Mouse (Mus musculus) CH12.LX (cell line): ENCODE results near the gene Wdfy3. TPM values are rescaled to one million over a fixed set of nuclear protein-coding genes. Genes with fewer than 3 reads are reported as not detected.

Experiments used
- DNase-seq: peaks from one replicate; pipeline ENCODE4 v3.0.0-alpha.2; 2013; ENCODE audit errors: extremely low read depth
- H3K27ac ChIP-seq: 2 replicates; pipeline ENCODE4 v1.5.1; 2012; ENCODE audit warnings: low read depth, mild to moderate bottlenecking, control low read depth, moderate library complexity; ENCODE audit not compliant: insufficient read depth
- H3K27me3 ChIP-seq: replicated peaks from 2 replicates; pipeline ENCODE3; 2012; ENCODE audit warnings: inconsistent platforms
- H3K36me3 ChIP-seq, 2 experiments: replicated peaks in 1 of 2; 2 replicates each; pipeline versions ENCODE3 to v1.6.1; 2012; ENCODE audit warnings: inconsistent platforms in 1 of 2, low read length in 1 of 2, mild to moderate bottlenecking in 1 of 2, mixed read lengths in 1 of 2, moderate library complexity in 1 of 2; ENCODE audit not compliant: control insufficient read depth in 1 of 2, insufficient read depth in 1 of 2
- H3K4me1 ChIP-seq, 2 experiments: 2 replicates each; pipeline ENCODE4 v1.6.1; 2012; ENCODE audit warnings: inconsistent platforms in 1 of 2, moderate library complexity in 1 of 2; ENCODE audit not compliant: insufficient read depth in 2 of 2, control insufficient read depth in 1 of 2
- H3K4me2 ChIP-seq: 2 replicates; pipeline ENCODE4 v1.6.1; 2012; ENCODE audit warnings: low read depth, mild to moderate bottlenecking, control low read depth; ENCODE audit not compliant: poor library complexity, insufficient read depth, severe bottlenecking
- H3K4me3 ChIP-seq, 3 experiments: fragments of 150-350 bp in 1 of 3; sonication (generic) in 1 of 3; replicated peaks in 1 of 3; 2 replicates each; pipeline versions ENCODE3 to v1.5.1; 2011 to 2012; ENCODE audit warnings: low read depth in 2 of 3, low read length in 2 of 3, mild to moderate bottlenecking in 2 of 3, moderate library complexity in 2 of 3, control low read depth in 1 of 3, improper control_type of control experiment in 1 of 3, inconsistent platforms in 1 of 3, mixed read lengths in 1 of 3; ENCODE audit not compliant: poor library complexity in 1 of 3
- H3K79me2 ChIP-seq: replicated peaks from 2 replicates; pipeline ENCODE4 v1.6.1; 2012; ENCODE audit warnings: mild to moderate bottlenecking, moderate library complexity; ENCODE audit not compliant: control insufficient read depth, poor library complexity, insufficient read depth, severe bottlenecking; ENCODE audit errors: extremely low read depth
- H3K9ac ChIP-seq: 2 replicates; pipeline ENCODE4 v1.6.1; 2012; ENCODE audit warnings: low read depth, mild to moderate bottlenecking, control low read depth, moderate library complexity; ENCODE audit not compliant: insufficient read depth
- H3K9me3 ChIP-seq: replicated peaks from 2 replicates; pipeline ENCODE3; 2012; ENCODE audit warnings: low read length, inconsistent platforms, mixed read lengths
- BHLHE40 ChIP-seq: IDR thresholded peaks from 2 replicates; pipeline ENCODE4 v1.6.1; 2011; ENCODE audit warnings: mild to moderate bottlenecking, low read depth, low read length, improper control_type of control experiment
- CTCF ChIP-seq, 2 experiments: IDR thresholded peaks in 1 of 2; conservative IDR thresholded peaks in 1 of 2; 2 replicates each; pipeline ENCODE4 v1.5.1; 2011 to 2012; ENCODE audit warnings: low read depth in 2 of 2, low read length in 2 of 2, improper control_type of control experiment in 1 of 2, inconsistent platforms in 1 of 2, mild to moderate bottlenecking in 1 of 2, moderate library complexity in 1 of 2
- E2F4 ChIP-seq: IDR thresholded peaks from 2 replicates; pipeline ENCODE4 v1.6.1; 2011; ENCODE audit warnings: low read depth, low read length, improper control_type of control experiment; ENCODE audit not compliant: insufficient replicate concordance
- EP300 ChIP-seq: IDR thresholded peaks from 2 replicates; pipeline ENCODE4 v1.6.1; 2011; ENCODE audit warnings: low read length, improper control_type of control experiment
- ETS1 ChIP-seq: conservative IDR thresholded peaks from 2 replicates; pipeline ENCODE4 v1.6.1; 2012; ENCODE audit warnings: low read depth, mild to moderate bottlenecking, inconsistent platforms, low read length, improper control_type of control experiment, moderate library complexity
- HCFC1 ChIP-seq: IDR thresholded peaks from 2 replicates; pipeline ENCODE4 v1.6.1; 2012; ENCODE audit warnings: low read depth, mild to moderate bottlenecking, inconsistent platforms, low read length, improper control_type of control experiment
- JUN ChIP-seq: IDR thresholded peaks from 2 replicates; pipeline ENCODE4 v1.6.1; 2011; ENCODE audit warnings: low read depth, mild to moderate bottlenecking, low read length, improper control_type of control experiment, moderate library complexity; ENCODE audit not compliant: insufficient read depth
- JUND ChIP-seq: conservative IDR thresholded peaks from 2 replicates; pipeline ENCODE4 v1.6.1; 2011; ENCODE audit warnings: low read depth, low read length, improper control_type of control experiment
- MAX ChIP-seq: IDR thresholded peaks from 2 replicates; pipeline ENCODE4 v1.6.1; 2011; ENCODE audit warnings: low read length, improper control_type of control experiment
- MAZ ChIP-seq: IDR thresholded peaks from 2 replicates; pipeline ENCODE4 v1.6.1; 2012; ENCODE audit warnings: low read depth, mild to moderate bottlenecking, inconsistent platforms, low read length, improper control_type of control experiment, moderate library complexity
- MEF2A ChIP-seq: IDR thresholded peaks from 2 replicates; pipeline ENCODE4 v1.6.1; 2014; ENCODE audit warnings: low read depth, mild to moderate bottlenecking, inconsistent platforms, low read length, improper control_type of control experiment, borderline replicate concordance
- MXI1 ChIP-seq: IDR thresholded peaks from 2 replicates; pipeline ENCODE4 v1.6.1; 2011; ENCODE audit warnings: mild to moderate bottlenecking, low read depth, low read length, improper control_type of control experiment
- MYC ChIP-seq: IDR thresholded peaks from 2 replicates; pipeline ENCODE4 v1.6.1; 2011; ENCODE audit warnings: low read depth, mild to moderate bottlenecking, improper control_type of control experiment, low read length
- RAD21 ChIP-seq: IDR thresholded peaks from 2 replicates; pipeline ENCODE4 v1.6.1; 2011; ENCODE audit warnings: low read depth, mild to moderate bottlenecking, low read length, improper control_type of control experiment, moderate library complexity
- SMC3 ChIP-seq: IDR thresholded peaks from 2 replicates; pipeline ENCODE4 v1.6.1; 2011; ENCODE audit warnings: low read depth, low read length, improper control_type of control experiment
- UBTF ChIP-seq: IDR thresholded peaks from 2 replicates; pipeline ENCODE4 v1.6.1; 2012; ENCODE audit warnings: low read depth, mild to moderate bottlenecking, inconsistent platforms, low read length, improper control_type of control experiment, moderate library complexity
- USF1 ChIP-seq: IDR thresholded peaks from 2 replicates; pipeline ENCODE4 v1.6.1; 2014; ENCODE audit warnings: low read depth, mild to moderate bottlenecking, inconsistent platforms, low read length, improper control_type of control experiment
- USF2 ChIP-seq: conservative IDR thresholded peaks from 2 replicates; pipeline ENCODE4 v1.6.1; 2011; ENCODE audit warnings: low read depth, low read length, improper control_type of control experiment
- ZC3H11A ChIP-seq: IDR thresholded peaks from 2 replicates; pipeline ENCODE4 v1.6.1; 2012; ENCODE audit warnings: low read depth, mild to moderate bottlenecking, inconsistent platforms, low read length, improper control_type of control experiment
- ZMIZ1 ChIP-seq: IDR thresholded peaks from 2 replicates; pipeline ENCODE4 v1.6.1; 2012; ENCODE audit warnings: low read depth, mild to moderate bottlenecking, inconsistent platforms, low read length, improper control_type of control experiment
- ZNF384 ChIP-seq: IDR thresholded peaks from 2 replicates; pipeline ENCODE4 v1.6.1; 2012; ENCODE audit warnings: low read depth, low read length, improper control_type of control experiment, inconsistent platforms
- dilution Hi-C: fragments of 300-500 bp; cut with MboI; formaldehyde crosslinking; loops from 2 replicates; pipeline ENCODE4 v1.14.3; 2020; ENCODE audit warnings: low sequenced_read_pairs; ENCODE audit not compliant: extremely low pct_unique_long_range_greater_than_20kb, extremely low pct_ligation_motif_present
- in situ Hi-C: fragments of 300-500 bp; cut with MboI; formaldehyde crosslinking; loops from 3 replicates; pipeline ENCODE4 v1.14.3; 2019; ENCODE audit warnings: low sequenced_read_pairs, low pct_ligation_motif_present, low pct_unique_long_range_greater_than_20kb, mixed read lengths
- polyA plus RNA-seq: library from polyadenylated mRNA; unstranded; fragments of >175 nt; gene quantifications from 2 replicates; pipeline ENCODE4 v1.2.1, GENCODE M21; 2012; ENCODE audit warnings: low read depth; ENCODE audit not compliant: insufficient read length
- total RNA-seq, 2 experiments: library from RNA; depleted of rRNA; stranded (reverse); fragments of 300-350 nt in 1 of 2; fragments of >200 nt in 1 of 2; gene quantifications; 2 replicates each; pipeline ENCODE4 v1.2.3; 2012 to 2014

Wdfy3 gene
- total and polyA plus RNA-seq, 3 experiments = not detected

- Histone ChIP-seq H3K4me3 (no peak overlapping the region), H3K9me3 (peaks cover 60% of the 10 kb centered on the region), H3K4me2 (no peak overlapping the region), H3K27me3 (no peaks in the 10 kb centered on the region), H3K9ac (no peak overlapping the region), H3K36me3 (no peaks in the 10 kb centered on the region), H3K79me2 (no peaks in the 10 kb centered on the region), H3K4me1 (no peaks in the 10 kb centered on the region), H3K27ac (no peak overlapping the region)
- dilution Hi-C loops = no loop called here
- DNase-seq = no peak
- no peak for TF ChIP-seq USF1
- no peak for TF ChIP-seq E2F4
- no peak for TF ChIP-seq MEF2A
- TF ChIP-seq EP300 = no peak
- TF ChIP-seq SMC3 = no peak
- TF ChIP-seq ZC3H11A = no peak
- TF ChIP-seq UBTF = no peak
- no peak for TF ChIP-seq MAZ
- TF ChIP-seq JUN = no peak
- TF ChIP-seq ZMIZ1 = no peak
- TF ChIP-seq MYC = no peak
- TF ChIP-seq USF2 = no peak
- TF ChIP-seq BHLHE40 = no peak
- no peak for TF ChIP-seq RAD21
- no peak for TF ChIP-seq HCFC1
- TF ChIP-seq MAX = no peak
- no peak for TF ChIP-seq CTCF (conservative IDR thresholded peaks at IDR 0.05 in 1 of 2, IDR thresholded peaks at IDR 0.05 in 1 of 2; ENCODE audit: low read depth in 2 of 2, low read length in 2 of 2)
- in situ Hi-C loops = no loop called here
These were observed 83.0 kb downstream of the Wdfy3 start for GRCm38 (mm10) chr5:101986694-101987093.

GRCm38 (mm10) chr5:101982239-101982638 lies 87.5 kb downstream of the Wdfy3 start:
- no peak overlapping the region for H3K4me3 ChIP-seq
- TF ChIP-seq ZNF384 = no peak
- no peak for TF ChIP-seq MYC
- no peak for TF ChIP-seq JUND
- TF ChIP-seq ETS1 = no peak
- no peak for TF ChIP-seq MXI1
- TF ChIP-seq HCFC1 = no peak
- no peak for TF ChIP-seq CTCF (conservative IDR thresholded peaks at IDR 0.05 in 1 of 2, IDR thresholded peaks at IDR 0.05 in 1 of 2; ENCODE audit: low read depth in 2 of 2, low read length in 2 of 2)

More at GRCm38 (mm10) chr5:101982239-101982638, 87.5 kb downstream of the Wdfy3 start:
- DNase-seq = no peak
- peaks cover 60% of the 10 kb centered on the region for H3K9me3 ChIP-seq
- H3K27ac ChIP-seq = no peak overlapping the region
- H3K9ac ChIP-seq = no peak overlapping the region
- dilution Hi-C loops (no loop called here), in situ Hi-C loops (no loop called here)
- no peak overlapping the region for H3K4me2 ChIP-seq
- H3K4me1 ChIP-seq = no peaks in the 10 kb centered on the region
- no peaks in the 10 kb centered on the region for H3K27me3 ChIP-seq
- H3K36me3 ChIP-seq = no peaks in the 10 kb centered on the region
- H3K79me2 ChIP-seq = no peaks in the 10 kb centered on the region
